Mouse (Mus musculus): ENCODE results near the gene Ddias. TPM values are rescaled to one million over a fixed set of nuclear protein-coding genes. Genes with fewer than 3 reads are reported as not detected.

Ddias gene
- total and polyA plus RNA-seq, 2 experiments from 2014 or later: 3.2 to 4.2 TPM

DNA sequence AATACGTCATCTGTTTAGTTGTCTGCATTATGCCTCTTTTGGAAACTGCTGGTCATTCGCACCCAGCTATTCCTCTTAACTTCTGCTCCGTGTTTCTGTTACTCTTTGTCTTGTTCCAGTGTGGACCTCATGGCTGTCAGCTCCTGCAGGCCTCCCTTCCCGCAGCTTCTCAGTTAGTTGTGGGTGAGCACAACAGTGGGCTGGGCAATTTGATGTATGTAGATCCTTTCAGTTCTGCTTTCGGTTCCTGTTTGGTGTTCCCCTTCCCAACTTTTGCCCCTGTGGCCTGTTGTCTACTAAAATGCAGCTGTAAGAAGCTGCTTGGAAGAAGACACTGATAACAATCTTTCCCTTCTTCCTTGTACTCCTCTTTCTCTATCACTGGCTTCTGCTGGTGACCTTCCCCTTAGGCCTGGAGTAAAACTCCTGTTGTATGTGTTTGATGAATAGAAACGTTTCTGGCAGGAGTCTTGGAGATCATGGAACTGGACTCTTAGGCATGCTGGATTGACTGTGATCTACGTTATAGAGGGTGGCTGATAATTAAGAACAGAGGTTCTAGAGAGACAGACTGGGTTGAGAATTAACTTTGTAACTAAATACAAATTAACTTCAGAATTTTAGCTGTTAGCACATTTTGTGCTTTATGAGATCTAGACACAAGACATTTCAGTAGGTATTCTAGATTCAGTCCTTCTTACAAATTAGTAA is 4.7 kb upstream of the Ddias start:
- no peaks in the 10 kb centered on the region for H3K9me3 ChIP-seq (ENCODE audit: low read length)
- no peak overlapping the region for H3K4me2 ChIP-seq (ENCODE audit: low read depth)
- 87% methylated on average over 7 of the region's 7 CpGs for WGBS
- no peak for ATAC-seq
- H3K27ac ChIP-seq (ENCODE audit: low read depth, low read length): no peak overlapping the region
- H3K36me3 ChIP-seq (ENCODE audit: insufficient read depth): no peaks in the 10 kb centered on the region
- H3K9ac ChIP-seq: no peak overlapping the region
- DNase-seq: no peak
- TF ChIP-seq CTCF (IDR thresholded peaks at IDR 0.05; ENCODE audit: low read depth): no peak
- H3K27me3 ChIP-seq (ENCODE audit: insufficient read depth, low read length): no peaks in the 10 kb centered on the region
- H3K4me1 ChIP-seq (ENCODE audit: insufficient read depth): peaks cover 9% of the 10 kb centered on the region
- no peak overlapping the region for H3K4me3 ChIP-seq (ENCODE audit: low read depth, low read length)

DNA sequence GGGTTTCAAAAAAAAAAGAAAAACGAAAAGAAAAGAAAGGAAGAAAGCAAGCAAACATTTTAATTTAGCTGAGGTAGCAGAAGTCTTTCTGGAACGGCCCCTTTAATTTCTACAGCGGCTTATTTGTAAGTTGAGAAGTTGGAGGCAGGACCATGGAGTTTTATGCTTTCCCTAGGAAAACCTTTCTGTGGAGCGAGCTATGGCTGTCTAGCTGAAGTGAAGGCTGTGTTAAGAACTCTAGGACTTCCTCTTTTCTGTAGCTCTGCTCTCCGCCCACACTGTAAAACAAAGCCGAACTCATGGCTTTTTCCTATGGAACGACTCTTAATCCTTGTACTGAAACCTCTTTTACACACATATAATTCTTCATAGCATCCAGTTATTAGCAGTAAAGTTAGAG is 2.5 kb upstream of the Ddias start:
- Histone ChIP-seq H3K9me3 (ENCODE audit: low read length) (no peaks in the 10 kb centered on the region), H3K9ac (no peak overlapping the region), H3K27ac (ENCODE audit: low read depth, low read length) (no peak overlapping the region), H3K27me3 (ENCODE audit: insufficient read depth, low read length) (no peaks in the 10 kb centered on the region), H3K36me3 (ENCODE audit: insufficient read depth) (no peaks in the 10 kb centered on the region), H3K4me3 (ENCODE audit: low read depth, low read length) (no peak overlapping the region), H3K4me2 (ENCODE audit: low read depth) (0 out of 2 replicates have a peak overlapping the region, but pooled peaks have one; percentile 64), H3K4me1 (ENCODE audit: insufficient read depth) (peaks cover 9% of the 10 kb centered on the region)
- DNase-seq (no peak), ATAC-seq (no peak)
- WGBS: 47% methylated on average over 7 of the region's 7 CpGs
- TF ChIP-seq CTCF (IDR thresholded peaks at IDR 0.05; ENCODE audit: low read depth): no peak

DNA sequence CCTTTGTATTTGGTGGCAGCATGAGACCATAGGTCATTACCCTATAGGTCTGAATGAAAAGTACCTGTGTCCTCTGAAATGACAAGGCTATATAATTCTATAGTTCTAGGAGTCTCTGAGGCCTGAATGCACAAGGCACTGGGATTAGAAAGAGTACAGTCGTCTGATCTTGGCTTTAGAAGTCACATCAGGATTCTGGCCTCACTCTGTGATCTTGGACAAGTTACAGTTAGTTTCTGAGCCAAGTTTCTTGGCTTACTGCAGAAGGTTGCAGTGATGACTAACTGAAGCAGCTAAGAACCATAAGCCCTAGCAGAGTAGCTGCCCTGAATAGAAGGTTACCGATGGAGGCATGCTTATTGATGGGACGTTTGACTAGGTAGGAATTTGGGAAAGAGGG is 2.0 kb upstream of the Ddias start:
- TF ChIP-seq CTCF (IDR thresholded peaks at IDR 0.05; ENCODE audit: low read depth): no peak
- no peaks in the 10 kb centered on the region for H3K36me3 ChIP-seq (ENCODE audit: insufficient read depth)
- H3K27me3 ChIP-seq (ENCODE audit: insufficient read depth, low read length): no peaks in the 10 kb centered on the region
- no peak overlapping the region for H3K9ac ChIP-seq
- peaks cover 9% of the 10 kb centered on the region for H3K4me1 ChIP-seq (ENCODE audit: insufficient read depth)
- H3K9me3 ChIP-seq (ENCODE audit: low read length): no peaks in the 10 kb centered on the region
- H3K4me2 ChIP-seq (ENCODE audit: low read depth): peak overlapping the region; percentile 64
- ATAC-seq (no peak), DNase-seq (peak; percentile 27)
- H3K4me3 ChIP-seq (ENCODE audit: low read depth, low read length): no peak overlapping the region
- no peak overlapping the region for H3K27ac ChIP-seq (ENCODE audit: low read depth, low read length)
- whole genome bisulfite sequencing: 37% methylated on average over 3 of the region's 3 CpGs

DNA sequence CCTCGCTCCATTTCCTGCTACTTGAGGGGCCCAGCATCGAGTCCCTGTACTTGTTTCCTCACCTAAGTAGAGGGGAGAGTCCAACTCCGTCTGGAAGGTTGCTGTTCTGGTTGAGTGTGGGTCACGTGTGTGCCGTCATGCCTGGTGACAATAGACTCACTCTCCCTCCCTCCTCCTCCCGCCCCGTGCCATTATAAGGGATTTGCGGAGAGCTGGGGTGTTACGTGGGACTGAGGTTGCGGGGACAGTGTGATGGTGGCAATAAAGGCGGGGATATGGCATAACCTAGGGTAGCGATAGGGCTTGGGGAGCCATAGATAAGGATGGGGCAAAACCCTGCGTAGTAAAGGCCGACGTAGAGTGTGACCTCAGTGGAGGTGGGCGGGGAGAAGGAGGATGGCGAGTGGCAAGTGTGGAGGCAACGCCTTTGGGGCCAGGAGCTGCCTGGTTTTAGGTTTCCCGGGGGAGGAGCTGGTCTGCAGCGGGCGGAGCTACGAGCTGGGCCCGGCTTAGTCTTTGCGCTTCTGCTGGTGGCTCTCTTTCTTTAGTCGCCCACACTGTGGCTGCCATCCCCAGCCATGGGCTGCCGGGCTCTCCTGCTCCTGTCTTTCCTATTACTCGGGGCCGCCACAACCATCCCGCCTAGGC is 838 bp upstream of the Ddias start:
- TF ChIP-seq CTCF (IDR thresholded peaks at IDR 0.05; ENCODE audit: low read depth): no peak

DNA sequence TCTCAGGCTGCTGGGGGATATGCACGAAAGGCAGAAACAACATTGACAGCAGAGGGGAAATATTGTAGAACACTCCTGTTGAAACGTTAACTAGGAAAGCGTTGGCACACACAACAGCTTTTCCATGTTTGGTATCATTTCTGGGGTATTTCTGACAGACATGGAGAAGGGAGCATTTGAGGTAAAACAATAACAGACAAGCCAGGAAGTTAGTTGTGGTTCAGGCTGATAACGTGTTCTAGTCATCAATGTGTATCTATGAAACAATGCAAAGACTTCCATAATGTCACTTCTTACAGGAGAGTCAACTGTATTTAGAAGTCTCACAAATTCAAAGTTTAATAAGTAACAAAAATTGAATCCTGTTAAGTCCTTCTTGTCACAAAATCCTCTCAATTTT is 2.5 kb downstream of the Ddias start:
- DNase-seq (no peak), ATAC-seq (no peak)
- peaks cover 9% of the 10 kb centered on the region for H3K4me1 ChIP-seq (ENCODE audit: insufficient read depth)
- no peak overlapping the region for H3K27ac ChIP-seq (ENCODE audit: low read depth, low read length)
- H3K4me2 ChIP-seq (ENCODE audit: low read depth): no peak overlapping the region
- H3K4me3 ChIP-seq (ENCODE audit: low read depth, low read length): no peak overlapping the region
- 91% methylated on average over 4 of the region's 4 CpGs for WGBS
- no peaks in the 10 kb centered on the region for H3K27me3 ChIP-seq (ENCODE audit: insufficient read depth, low read length)
- H3K9me3 ChIP-seq (ENCODE audit: low read length): no peaks in the 10 kb centered on the region
- no peaks in the 10 kb centered on the region for H3K36me3 ChIP-seq (ENCODE audit: insufficient read depth)
- H3K9ac ChIP-seq: no peak overlapping the region
- TF ChIP-seq CTCF (IDR thresholded peaks at IDR 0.05; ENCODE audit: low read depth): no peak

More for the DNA sequence above, 838 bp upstream of the Ddias start:
- Histone ChIP-seq H3K36me3 (ENCODE audit: insufficient read depth) (no peaks in the 10 kb centered on the region), H3K4me1 (ENCODE audit: insufficient read depth) (peaks cover 9% of the 10 kb centered on the region), H3K9ac (peak overlapping the region; percentile 77), H3K4me3 (ENCODE audit: low read depth, low read length) (peak overlapping the region; percentile 58), H3K27me3 (ENCODE audit: insufficient read depth, low read length) (no peaks in the 10 kb centered on the region), H3K4me2 (ENCODE audit: low read depth) (peak overlapping the region; percentile 64), H3K9me3 (ENCODE audit: low read length) (no peaks in the 10 kb centered on the region), H3K27ac (ENCODE audit: low read depth, low read length) (peak overlapping the region; percentile 98)
- under 1% methylated on average over 28 of the region's 29 CpGs for WGBS
- ATAC-seq: peak; percentile 85
- peak; percentile 90 for DNase-seq

DNA sequence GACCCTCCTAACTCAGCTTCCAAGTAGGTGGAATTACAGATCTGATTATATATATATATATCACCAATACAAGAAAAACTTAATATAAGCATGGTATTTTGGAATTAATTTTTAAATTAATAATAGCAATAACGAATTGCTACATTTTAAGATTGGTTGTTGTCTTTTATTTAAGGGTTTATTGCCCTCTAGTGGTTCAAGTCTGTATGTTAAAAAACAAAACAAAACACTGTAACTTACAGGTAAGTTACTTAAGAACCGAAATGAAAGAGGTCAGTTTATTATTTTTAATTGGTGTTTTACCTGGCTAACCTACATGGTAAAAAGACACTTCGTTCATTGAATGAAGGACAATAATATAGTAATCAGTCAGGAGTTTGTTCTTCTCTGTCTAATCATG is 3.9 kb downstream of the Ddias start:
- H3K36me3 ChIP-seq (ENCODE audit: insufficient read depth): no peaks in the 10 kb centered on the region
- ATAC-seq (no peak), DNase-seq (peak; percentile 18)
- no peak overlapping the region for H3K27ac ChIP-seq (ENCODE audit: low read depth, low read length)
- WGBS: 59% methylated on average over 3 of the region's 3 CpGs
- no peak overlapping the region for H3K4me2 ChIP-seq (ENCODE audit: low read depth)
- H3K4me1 ChIP-seq (ENCODE audit: insufficient read depth): 0 out of 2 replicates have a peak, but pooled peaks cover under 1% of the 10 kb centered on the region
- H3K27me3 ChIP-seq (ENCODE audit: insufficient read depth, low read length): no peaks in the 10 kb centered on the region
- peak; percentile 46; the same call in 1 of the 2 replicates for TF ChIP-seq CTCF (IDR thresholded peaks at IDR 0.05; ENCODE audit: low read depth)
- H3K9me3 ChIP-seq (ENCODE audit: low read length): no peaks in the 10 kb centered on the region
- H3K4me3 ChIP-seq (ENCODE audit: low read depth, low read length): no peak overlapping the region
- H3K9ac ChIP-seq: no peak overlapping the region

DNA sequence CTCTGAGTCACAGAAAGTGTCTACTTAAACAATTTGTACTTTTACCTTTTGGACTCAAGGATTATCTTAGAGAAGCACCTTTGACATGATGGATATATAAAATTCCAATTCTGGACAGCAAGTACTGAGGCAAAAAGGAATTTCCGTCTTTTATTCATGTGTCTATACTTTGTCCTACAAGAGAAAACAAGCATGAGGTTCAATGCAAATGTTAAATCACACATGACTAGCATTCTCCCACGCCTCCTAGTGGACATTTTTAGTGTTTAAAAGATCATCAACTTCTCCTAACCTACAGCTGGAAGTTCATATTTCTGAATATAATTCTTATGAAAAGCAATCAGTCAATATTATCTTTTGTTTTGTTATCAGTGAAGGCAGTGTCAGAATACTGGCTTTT is 7.5 kb downstream of the Ddias start:
- no peak for ATAC-seq

More for the DNA sequence above, 7.5 kb downstream of the Ddias start:
- no peaks in the 10 kb centered on the region for H3K4me1 ChIP-seq (ENCODE audit: insufficient read depth)
- 8% methylated on average over 2 of the region's 2 CpGs for WGBS
- no peaks in the 10 kb centered on the region for H3K27me3 ChIP-seq (ENCODE audit: insufficient read depth, low read length)
- H3K27ac ChIP-seq (ENCODE audit: low read depth, low read length): no peak overlapping the region
- H3K4me3 ChIP-seq (ENCODE audit: low read depth, low read length): no peak overlapping the region
- H3K9ac ChIP-seq: no peak overlapping the region
- H3K9me3 ChIP-seq (ENCODE audit: low read length): no peaks in the 10 kb centered on the region
- peak; percentile 78 for TF ChIP-seq CTCF (IDR thresholded peaks at IDR 0.05; ENCODE audit: low read depth)
- DNase-seq: peak; percentile 65
- no peak overlapping the region for H3K4me2 ChIP-seq (ENCODE audit: low read depth)
- H3K36me3 ChIP-seq (ENCODE audit: insufficient read depth): no peaks in the 10 kb centered on the region

All from forebrain, postnatal 0 days (tissue).